Mouse (Mus musculus) Patski (cell line): ENCODE data around the gene Kpnb1. TPM values are rescaled to one million over a fixed set of nuclear protein-coding genes. Genes with fewer than 3 reads are reported as not detected.
"Not testable (repeated sequence)": the region's sequence is repeated elsewhere in the genome, so short reads cannot be mapped to it uniquely, and the experiment has no call there.

Experiments
- ATAC-seq: fragments of 100-300 bp; one replicate; pipeline ENCODE4 v1.8.0; 2021
- CTCF ChIA-PET: fragments of 350-600 bp; sonication (Branson Sonifier 250); formaldehyde crosslinking; loops from one replicate; lab custom pipeline; 2022; ENCODE audit warnings: inconsistent platforms; lab: Charles Lee
- POLR2A ChIA-PET: fragments of 350-600 bp; sonication (Branson Sonifier 250); formaldehyde crosslinking; loops from one replicate; lab custom pipeline; 2022; ENCODE audit warnings: antibody characterized with exemption, inconsistent platforms; lab: Charles Lee
- DNase-seq: peaks from one replicate; pipeline ENCODE4 v3.0.0-alpha.2; 2011; ENCODE audit warnings: low read depth, low spot score
- H3K27me3 ChIP-seq: fragments of 371-371 bp; one replicate; pipeline ENCODE4 v1.5.1; 2021
- CTCF ChIP-seq: fragments of 100-300 bp; IDR thresholded peaks from one replicate; pipeline ENCODE4 v1.5.1; 2021
- in situ Hi-C: fragments of 300-500 bp; cut with MboI; formaldehyde crosslinking; loops from 3 replicates; pipeline ENCODE4 v1.11.1; 2018; ENCODE audit warnings: low pct_unique_long_range_greater_than_20kb, mixed read lengths
- polyA plus RNA-seq: library from polyadenylated mRNA; unstranded; gene quantifications from one replicate; pipeline ENCODE4 v1.2.3, GENCODE M21; 2021

The Kpnb1 gene
- polyA plus RNA-seq, 1 experiment from 2014 or later = 187 TPM

DNA sequence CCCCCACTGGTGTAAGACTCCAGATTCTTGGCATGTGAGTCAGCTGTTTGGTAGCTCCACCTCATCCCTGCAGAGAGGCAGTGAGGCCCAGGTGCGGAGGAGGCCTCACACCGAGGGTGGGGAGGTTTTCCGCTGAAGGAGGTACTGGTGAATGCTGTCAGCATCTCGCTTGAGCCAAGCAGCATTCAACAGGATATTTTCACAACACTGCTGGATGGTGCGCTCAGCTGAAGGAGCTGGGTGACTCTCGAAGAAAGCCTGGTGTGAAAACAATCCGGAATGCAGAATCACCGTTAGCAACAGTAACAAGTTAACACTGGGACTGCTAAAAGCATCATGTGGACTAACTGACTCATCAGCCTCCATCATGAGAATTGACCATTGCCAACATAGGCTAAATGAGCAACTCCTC is 19.3 kb upstream of the Kpnb1 start:
- no peak for TF ChIP-seq CTCF
- CTCF ChIA-PET = interaction anchor here (1.0 kb wide), 1 partner anchor 8 kb away, joined by 3 read pairs; no protein-coding TSS in a partner anchor
- DNase-seq (peak; percentile 64), ATAC-seq (peak; percentile 94)
- H3K27me3 ChIP-seq = no peaks in the 10 kb centered on the region
- in situ Hi-C loops = loop anchor here (25.0 kb wide), 1 partner anchor 105 kb away; the partner anchor contains the start of gene Mrpl45
- POLR2A ChIA-PET = no interaction called here

DNA sequence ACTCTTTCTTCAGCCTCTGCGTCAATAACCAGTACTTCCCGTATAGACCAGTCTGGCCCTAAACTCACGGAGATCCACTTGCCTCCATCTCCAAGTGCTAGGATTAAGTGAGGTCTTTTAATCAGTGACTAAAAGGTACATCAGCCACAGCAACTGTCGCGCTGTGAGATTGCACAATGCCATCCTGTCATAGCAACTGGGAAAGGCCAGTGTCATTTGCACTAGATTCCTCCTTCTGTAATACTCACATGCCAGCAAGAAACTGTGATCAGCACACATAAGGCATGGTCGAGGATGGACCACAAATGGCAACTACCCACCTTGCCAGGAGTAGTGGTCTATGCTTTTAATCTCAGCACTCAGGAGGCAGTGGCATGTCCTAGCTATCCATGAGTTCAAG is 11.8 kb upstream of the Kpnb1 start:
- DNase-seq (no peak), ATAC-seq (no peak)
- H3K27me3 ChIP-seq = no peaks in the 10 kb centered on the region
- TF ChIP-seq CTCF = no peak
- ChIA-PET POLR2A (interaction anchor here (0.6 kb wide), 2 partner anchors 135 to 176 kb away, joined by 3 to 4 read pairs; no protein-coding TSS in a partner anchor), CTCF (interaction anchor here (0.8 to 2.0 kb wide), 2 partner anchors 10 to 111 kb away, joined by 3 to 7 read pairs; no protein-coding TSS in a partner anchor)
- in situ Hi-C loops = no loop called here

DNA sequence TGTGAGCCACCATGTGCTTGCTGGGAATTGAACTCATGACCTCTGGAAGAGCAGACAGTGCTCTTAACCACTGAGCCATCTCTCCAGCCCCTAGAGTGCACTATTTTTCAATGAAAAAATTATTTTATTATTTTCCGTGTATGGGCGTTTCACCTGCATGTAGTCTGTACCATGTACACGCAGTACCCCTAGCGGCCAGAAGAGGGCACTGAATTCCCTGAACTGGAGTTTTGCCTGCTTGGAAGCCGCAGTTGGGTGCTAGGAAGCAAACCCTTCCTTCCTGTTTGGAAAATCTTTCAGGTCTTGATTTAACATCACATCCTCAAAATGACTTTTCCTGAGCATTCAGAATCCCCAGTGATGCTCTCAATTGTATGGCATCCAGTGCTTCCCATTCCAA is 10.9 kb upstream of the Kpnb1 start:
- TF ChIP-seq CTCF = peak; percentile 82
- no peak for ATAC-seq
- DNase-seq = no peak
- in situ Hi-C loops = no loop called here
- ChIA-PET CTCF (no interaction called here), POLR2A (no interaction called here)
- no peaks in the 10 kb centered on the region for H3K27me3 ChIP-seq

DNA sequence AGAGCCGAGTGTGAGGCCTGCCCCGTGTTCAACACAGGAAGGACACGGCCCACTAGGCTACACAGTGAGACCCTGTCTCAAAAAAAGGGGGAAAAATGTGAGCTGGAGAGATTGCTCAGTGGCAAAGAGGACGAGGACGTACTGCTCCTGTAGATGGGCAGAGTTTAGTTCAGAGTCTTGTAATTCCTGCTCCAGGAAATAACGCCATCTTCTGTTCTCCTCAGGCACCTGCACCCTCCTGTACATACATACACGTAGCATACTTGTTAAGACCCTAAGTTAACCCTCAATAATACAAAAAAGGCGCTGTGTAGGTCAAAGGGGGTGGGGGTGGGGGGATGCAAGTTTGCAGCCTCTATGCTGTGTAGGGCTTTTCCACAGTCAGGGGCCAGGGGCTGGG is 9.3 kb upstream of the Kpnb1 start:
- no peak for ATAC-seq
- CTCF ChIA-PET = no interaction called here

DNA sequence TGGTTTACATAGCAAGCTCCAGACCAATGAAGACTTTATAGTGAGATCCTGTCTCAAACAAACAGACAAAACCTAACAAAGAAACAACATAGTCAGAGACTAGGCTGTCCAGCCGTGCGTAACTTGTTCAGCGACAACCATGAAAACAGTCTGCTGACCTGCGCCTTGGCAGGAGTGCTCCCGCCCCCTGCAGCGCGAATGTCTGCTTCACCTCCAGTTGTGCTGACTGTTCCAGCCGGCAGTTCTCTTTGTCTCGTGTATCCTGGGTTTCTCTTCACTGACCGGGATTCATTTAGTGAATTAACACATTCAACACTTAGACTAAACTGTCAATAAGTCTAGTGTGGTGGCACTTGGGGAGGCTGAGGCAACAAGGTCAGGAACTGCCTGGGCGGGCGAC is 8.9 kb upstream of the Kpnb1 start:
- no peak for ATAC-seq
- in situ Hi-C loops = no loop called here

More for the DNA sequence above, 9.3 kb upstream of the Kpnb1 start:
- no peaks in the 10 kb centered on the region for H3K27me3 ChIP-seq
- TF ChIP-seq CTCF = no peak
- in situ Hi-C loops = no loop called here
- POLR2A ChIA-PET = interaction anchor here (1.1 kb wide), 1 partner anchor 114 kb away, joined by 3 read pairs; no protein-coding TSS in a partner anchor
- DNase-seq = no peak

DNA sequence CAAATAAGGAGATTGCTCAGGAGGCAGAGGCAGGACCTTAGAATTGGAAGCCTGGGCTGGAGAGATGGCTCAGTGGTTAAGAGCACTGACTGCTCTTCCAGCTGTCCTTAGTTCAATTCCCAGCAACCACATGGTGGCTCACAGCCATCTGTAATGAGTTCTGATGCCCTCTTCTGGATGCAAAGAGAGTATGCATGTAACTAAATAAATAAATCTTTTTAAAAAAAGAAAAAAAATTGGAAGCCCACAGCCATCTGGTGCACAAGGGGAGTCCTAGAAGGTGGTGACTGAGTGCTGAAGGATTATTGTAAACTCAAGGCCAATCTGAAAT is 4.9 kb upstream of the Kpnb1 start:
- in situ Hi-C loops = no loop called here
- ChIA-PET CTCF (no interaction called here), POLR2A (no interaction called here)
- no peak for ATAC-seq
- no peaks in the 10 kb centered on the region for H3K27me3 ChIP-seq
- no peak for TF ChIP-seq CTCF
- no peak for DNase-seq

More for the DNA sequence above, 8.9 kb upstream of the Kpnb1 start:
- H3K27me3 ChIP-seq = no peaks in the 10 kb centered on the region
- ChIA-PET CTCF (no interaction called here), POLR2A (interaction anchor here (1.1 kb wide), 1 partner anchor 115 kb away, joined by 3 read pairs; no protein-coding TSS in a partner anchor)
- no peak for DNase-seq
- no peak for TF ChIP-seq CTCF

DNA sequence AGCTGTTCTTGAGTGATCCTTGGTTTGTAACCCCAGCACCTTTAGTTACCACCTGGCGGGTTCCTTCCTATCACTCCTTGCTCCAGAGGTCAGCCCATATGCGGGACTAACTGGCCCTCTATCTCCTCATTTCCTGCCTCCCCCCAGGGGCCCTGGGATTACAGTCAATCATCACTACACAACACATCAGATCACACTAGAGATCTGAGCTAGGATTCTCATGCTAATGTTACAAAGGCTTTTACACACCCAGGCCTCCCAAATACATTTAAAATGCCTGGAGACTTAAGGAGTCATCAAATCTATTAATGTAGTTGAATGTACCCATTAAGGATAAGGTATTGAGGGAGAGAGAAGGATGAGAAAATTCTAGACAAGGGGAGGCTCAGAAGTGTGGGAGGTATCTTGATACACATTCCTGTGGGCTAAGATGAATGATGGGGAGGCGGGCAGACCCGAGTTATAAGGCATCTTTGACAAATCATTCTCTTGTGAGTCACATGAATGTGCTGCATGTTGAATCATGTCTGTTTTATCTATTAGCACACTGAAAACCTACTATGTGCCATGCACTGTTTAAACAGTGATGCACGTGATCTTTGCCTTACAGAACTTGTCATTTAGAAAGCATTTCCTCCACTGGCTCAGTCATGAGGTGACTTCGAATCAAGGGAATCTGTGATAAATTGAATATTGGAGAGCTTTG is 4.4 kb upstream of the Kpnb1 start:
- in situ Hi-C loops = no loop called here
- TF ChIP-seq CTCF = no peak
- DNase-seq (no peak), ATAC-seq (no peak)
- no peaks in the 10 kb centered on the region for H3K27me3 ChIP-seq
- CTCF ChIA-PET = no interaction called here
- POLR2A ChIA-PET = no interaction called here

DNA sequence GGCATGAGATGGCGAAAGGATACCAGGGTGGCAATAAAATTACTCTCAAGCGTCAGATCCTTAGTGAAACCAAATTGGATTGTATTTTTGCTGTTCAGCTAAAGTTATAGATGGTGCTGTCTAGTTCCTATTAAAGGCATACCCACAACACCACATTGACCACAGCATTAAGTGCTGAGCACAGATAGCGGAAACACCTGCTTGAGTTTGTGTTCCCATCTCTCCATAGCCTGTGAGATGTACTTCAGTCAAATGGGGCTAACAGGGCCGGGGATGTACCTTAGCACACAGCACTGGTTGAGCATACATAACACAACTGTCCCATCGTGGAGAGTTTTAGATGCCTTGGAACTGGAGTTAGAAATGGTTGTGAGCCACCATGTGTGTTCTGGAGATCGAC is 3.3 kb upstream of the Kpnb1 start:
- in situ Hi-C loops = no loop called here

DNA sequence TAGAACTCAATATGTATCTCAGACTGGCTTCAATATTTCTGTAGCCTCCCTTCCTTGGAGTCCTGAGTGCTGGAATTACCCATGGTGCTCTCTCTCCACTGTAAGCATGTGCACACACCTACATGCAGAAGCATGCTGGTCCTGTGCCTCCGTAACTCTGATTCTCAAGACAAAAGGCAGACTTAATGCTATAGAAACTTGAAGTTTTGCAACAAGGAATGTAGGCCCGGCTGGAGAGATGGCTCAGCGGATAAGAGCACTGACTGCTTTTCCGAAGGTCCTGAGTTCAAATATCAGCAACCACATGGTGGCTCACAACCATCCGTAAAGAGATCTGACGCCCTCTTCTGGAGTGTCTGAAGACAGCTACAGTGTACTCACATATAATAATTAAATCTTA is 2.0 kb upstream of the Kpnb1 start:
- POLR2A ChIA-PET, ATAC-seq: not testable (repeated sequence)

More for the DNA sequence above, 3.3 kb upstream of the Kpnb1 start:
- TF ChIP-seq CTCF = no peak
- ChIA-PET CTCF (no interaction called here), POLR2A (no interaction called here)
- DNase-seq (no peak), ATAC-seq (no peak)
- no peaks in the 10 kb centered on the region for H3K27me3 ChIP-seq

DNA sequence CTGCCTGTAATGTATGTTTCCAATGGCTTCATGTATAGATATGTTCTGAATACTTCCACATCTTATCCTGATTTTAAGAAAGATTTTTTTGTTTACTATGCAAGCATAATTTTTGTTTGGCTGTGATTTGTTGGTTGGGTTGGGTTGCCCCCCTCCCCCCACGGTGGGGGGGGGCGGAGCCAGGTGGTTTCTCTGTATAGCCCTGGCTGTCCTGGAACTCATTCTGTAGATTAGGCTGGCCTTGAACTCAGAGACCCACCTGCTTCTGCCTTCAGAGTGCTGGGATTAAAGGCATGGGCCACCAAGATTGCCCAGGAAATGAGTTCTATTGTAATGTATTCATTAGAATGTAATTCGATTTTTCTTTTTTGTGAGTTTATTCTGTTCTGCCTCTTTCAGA is 1.6 kb upstream of the Kpnb1 start:
- in situ Hi-C loops = no loop called here
- ChIA-PET POLR2A (interaction anchor here (1.5 kb wide), 1 partner anchor 15 kb away, joined by 3 read pairs; no protein-coding TSS in a partner anchor), CTCF (no interaction called here)
- ATAC-seq (no peak), DNase-seq (no peak)
- no peaks in the 10 kb centered on the region for H3K27me3 ChIP-seq
- no peak for TF ChIP-seq CTCF

More for the DNA sequence above, 2.0 kb upstream of the Kpnb1 start:
- in situ Hi-C loops, DNase-seq, H3K27me3 ChIP-seq: not testable (repeated sequence)
- CTCF ChIA-PET = interaction anchor here (0.8 kb wide), 1 partner anchor 139 kb away, joined by 3 read pairs; no protein-coding TSS in a partner anchor

DNA sequence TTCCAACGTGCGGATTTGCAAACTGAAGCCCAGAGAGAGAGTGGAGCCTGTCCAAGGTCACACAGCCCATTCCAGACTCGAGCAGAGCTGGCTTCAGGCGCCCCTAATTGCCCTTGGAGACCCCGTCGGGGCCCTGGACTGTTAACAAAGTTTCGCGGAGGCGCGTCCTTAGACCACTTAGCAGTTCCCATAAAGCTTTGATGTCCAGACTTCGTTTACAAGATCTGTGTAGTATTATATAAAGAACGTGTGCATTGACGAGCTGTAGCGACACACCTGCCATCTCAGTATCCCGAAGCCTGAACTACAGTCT is 918 bp upstream of the Kpnb1 start:
- no peaks in the 10 kb centered on the region for H3K27me3 ChIP-seq
- ChIA-PET POLR2A (interaction anchor here (1.1 to 1.5 kb wide), 2 partner anchors 14 to 122 kb away, joined by 3 to 6 read pairs; no protein-coding TSS in a partner anchor), CTCF (no interaction called here)
- no peak for TF ChIP-seq CTCF
- ATAC-seq (no peak), DNase-seq (no peak)
- in situ Hi-C loops = no loop called here
